Mouse (Mus musculus): Measurements from ENCODE around the gene Gm36210. TPM values are rescaled to one million over a fixed set of nuclear protein-coding genes. Genes with fewer than 3 reads are reported as not detected.

Gene Gm36210
- polyA plus RNA-seq, 1 experiment, result not detected

DNA sequence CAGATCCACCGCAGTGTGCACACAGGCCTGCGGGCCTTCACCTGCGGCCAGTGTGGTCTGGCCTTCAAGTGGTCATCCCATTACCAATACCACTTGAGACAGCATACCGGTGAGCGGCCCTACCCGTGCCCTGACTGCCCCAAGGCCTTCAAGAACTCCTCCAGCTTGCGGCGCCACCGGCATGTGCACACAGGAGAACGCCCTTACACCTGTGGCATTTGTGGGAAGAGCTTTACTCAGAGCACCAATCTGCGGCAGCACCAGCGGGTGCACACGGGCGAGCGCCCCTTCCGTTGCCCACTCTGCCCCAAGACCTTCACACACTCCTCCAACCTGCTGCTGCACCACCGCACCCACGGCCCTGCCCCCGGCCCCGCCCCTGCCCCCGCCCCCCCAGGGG is 12.8 kb upstream of the Gm36210 start:
- Histone ChIP-seq H3K27me3 (ENCODE audit: control insufficient read depth, insufficient read depth, insufficient read length) (no peaks in the 10 kb centered on the region), H3K79me3 (ENCODE audit: low read depth) (peaks cover 9% of the 10 kb centered on the region), H3K4me3 (ENCODE audit: insufficient read depth, poor library complexity, severe bottlenecking) (no peak overlapping the region), H3K79me2 (ENCODE audit: control insufficient read depth, insufficient read depth) (peaks cover 26% of the 10 kb centered on the region), H3K36me3 (ENCODE audit: control insufficient read depth, insufficient read depth) (peaks cover 14% of the 10 kb centered on the region), H3ac (ENCODE audit: control insufficient read depth, insufficient read length, low read depth) (no peak overlapping the region)
- TF ChIP-seq CEBPB (IDR thresholded peaks at IDR 0.05; ENCODE audit: low read depth), result no peak
- TF ChIP-seq USF1 (IDR thresholded peaks at IDR 0.05; ENCODE audit: low read depth), result no peak
- no peak for TF ChIP-seq MYOG (IDR thresholded peaks at IDR 0.05; ENCODE audit: control insufficient read depth, extremely low read depth, insufficient read length)
- no peak for TF ChIP-seq MAX (IDR thresholded peaks at IDR 0.05)
- TF ChIP-seq CTCF (IDR thresholded peaks at IDR 0.05; ENCODE audit: control insufficient read depth, insufficient read depth, insufficient read length), result no peak
- no peak for TF ChIP-seq FOSL1 (IDR thresholded peaks at IDR 0.05; ENCODE audit: insufficient read depth, low read length, poor library complexity, severe bottlenecking)
- no peak for TF ChIP-seq MYOD1 (IDR thresholded peaks at IDR 0.05; ENCODE audit: control insufficient read depth, insufficient read length, low read depth)

DNA sequence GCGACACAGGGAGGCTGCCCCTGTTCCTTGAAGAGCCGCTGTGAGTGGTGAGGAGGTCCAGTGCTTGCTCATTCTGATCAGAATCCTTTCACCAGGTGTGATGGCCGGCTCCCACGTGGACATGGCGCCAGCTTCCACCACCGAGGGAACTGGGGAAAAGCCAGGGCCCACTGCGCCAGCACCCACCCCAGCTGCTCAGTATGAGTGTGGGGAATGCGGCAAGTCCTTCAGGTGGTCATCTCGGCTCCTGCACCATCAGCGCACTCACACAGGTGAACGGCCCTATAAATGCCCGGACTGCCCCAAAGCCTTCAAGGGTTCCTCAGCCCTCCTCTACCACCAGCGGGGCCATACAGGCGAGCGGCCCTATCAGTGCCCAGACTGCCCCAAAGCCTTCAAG is 12.4 kb upstream of the Gm36210 start:
- Histone ChIP-seq H3K27me3 (ENCODE audit: control insufficient read depth, insufficient read depth, insufficient read length) (no peaks in the 10 kb centered on the region), H3K79me2 (ENCODE audit: control insufficient read depth, insufficient read depth) (peaks cover 26% of the 10 kb centered on the region), H3K4me3 (ENCODE audit: insufficient read depth, poor library complexity, severe bottlenecking) (no peak overlapping the region), H3ac (ENCODE audit: control insufficient read depth, insufficient read length, low read depth) (no peak overlapping the region), H3K36me3 (ENCODE audit: control insufficient read depth, insufficient read depth) (peaks cover 14% of the 10 kb centered on the region), H3K79me3 (ENCODE audit: low read depth) (peaks cover 9% of the 10 kb centered on the region)
- TF ChIP-seq MAX (IDR thresholded peaks at IDR 0.05), result no peak
- TF ChIP-seq MYOD1 (IDR thresholded peaks at IDR 0.05; ENCODE audit: control insufficient read depth, insufficient read length, low read depth), result no peak
- TF ChIP-seq CTCF (IDR thresholded peaks at IDR 0.05; ENCODE audit: control insufficient read depth, insufficient read depth, insufficient read length), result no peak
- TF ChIP-seq USF1 (IDR thresholded peaks at IDR 0.05; ENCODE audit: low read depth), result no peak

DNA sequence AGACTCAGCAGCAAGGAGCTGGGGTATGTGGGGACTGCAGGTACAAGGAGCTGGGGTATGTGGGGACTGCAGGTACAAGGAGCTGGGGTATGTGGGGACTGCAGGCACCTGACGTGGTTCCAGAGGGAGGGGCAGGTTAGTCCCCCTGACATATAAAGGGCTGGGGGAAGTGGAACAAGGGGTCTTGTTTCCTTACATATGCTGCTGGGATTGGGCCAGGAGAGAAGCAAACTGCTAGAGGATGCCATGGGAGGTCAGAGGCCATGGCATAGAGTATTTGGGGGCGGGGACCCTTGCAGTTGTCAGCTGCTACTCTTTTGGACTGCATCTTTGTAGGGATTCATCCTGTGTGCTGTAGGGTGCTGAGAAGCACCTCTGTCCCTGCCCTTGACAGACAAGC is 11.2 kb upstream of the Gm36210 start:
- H3ac ChIP-seq (ENCODE audit: control insufficient read depth, insufficient read length, low read depth), result no peak overlapping the region
- no peaks in the 10 kb centered on the region for H3K27me3 ChIP-seq (ENCODE audit: control insufficient read depth, insufficient read depth, insufficient read length)
- H3K4me3 ChIP-seq (ENCODE audit: insufficient read depth, poor library complexity, severe bottlenecking), result no peak overlapping the region
- H3K79me2 ChIP-seq (ENCODE audit: control insufficient read depth, insufficient read depth), result peaks cover 26% of the 10 kb centered on the region
- peaks cover 14% of the 10 kb centered on the region for H3K36me3 ChIP-seq (ENCODE audit: control insufficient read depth, insufficient read depth)
- H3K79me3 ChIP-seq (ENCODE audit: low read depth), result peaks cover 9% of the 10 kb centered on the region
- TF ChIP-seq MYOD1 (IDR thresholded peaks at IDR 0.05; ENCODE audit: control insufficient read depth, insufficient read length, low read depth) (no peak), CTCF (IDR thresholded peaks at IDR 0.05; ENCODE audit: control insufficient read depth, insufficient read depth, insufficient read length) (no peak), MYOG (IDR thresholded peaks at IDR 0.05; ENCODE audit: control insufficient read depth, extremely low read depth, insufficient read length) (no peak), USF1 (IDR thresholded peaks at IDR 0.05; ENCODE audit: low read depth) (no peak), CEBPB (IDR thresholded peaks at IDR 0.05; ENCODE audit: low read depth) (no peak), MAX (IDR thresholded peaks at IDR 0.05) (no peak), FOSL1 (IDR thresholded peaks at IDR 0.05; ENCODE audit: insufficient read depth, low read length, poor library complexity, severe bottlenecking) (no peak)

DNA sequence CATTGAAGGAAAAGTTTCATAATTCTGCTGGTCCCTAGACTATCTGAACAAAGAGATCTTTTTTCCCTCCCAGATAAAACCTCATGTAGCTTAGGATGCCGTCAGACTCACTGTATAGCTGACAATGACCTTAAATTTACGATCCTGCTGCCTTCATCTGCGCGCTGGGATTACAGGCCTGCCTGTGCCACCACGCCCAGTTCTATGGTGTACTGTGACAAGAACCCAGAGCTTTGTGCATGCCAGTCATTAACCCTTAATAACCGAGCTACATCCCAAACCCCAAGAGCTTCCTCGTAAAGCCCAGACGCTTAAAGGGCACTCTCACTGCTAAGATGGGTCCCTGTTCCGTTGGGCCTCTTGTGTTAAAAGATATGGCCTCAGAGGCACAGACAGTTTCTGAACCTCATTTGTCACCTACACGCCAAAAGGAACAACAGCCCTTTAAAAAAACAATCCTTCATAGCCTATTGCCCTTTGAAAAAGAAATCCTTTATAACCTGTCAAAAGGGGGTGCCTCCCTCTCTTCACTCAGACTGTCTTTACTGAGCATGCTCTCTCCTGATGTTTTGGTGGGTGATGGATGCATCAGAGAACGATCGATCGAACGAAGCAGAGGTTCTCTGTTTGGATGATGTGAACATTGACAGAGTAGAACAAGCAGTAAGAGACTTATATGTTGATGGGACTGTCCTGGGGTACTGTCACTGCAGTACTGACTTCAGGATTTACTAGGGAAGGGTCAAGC is 9.5 kb upstream of the Gm36210 start:
- peaks cover 26% of the 10 kb centered on the region for H3K79me2 ChIP-seq (ENCODE audit: control insufficient read depth, insufficient read depth)

DNA sequence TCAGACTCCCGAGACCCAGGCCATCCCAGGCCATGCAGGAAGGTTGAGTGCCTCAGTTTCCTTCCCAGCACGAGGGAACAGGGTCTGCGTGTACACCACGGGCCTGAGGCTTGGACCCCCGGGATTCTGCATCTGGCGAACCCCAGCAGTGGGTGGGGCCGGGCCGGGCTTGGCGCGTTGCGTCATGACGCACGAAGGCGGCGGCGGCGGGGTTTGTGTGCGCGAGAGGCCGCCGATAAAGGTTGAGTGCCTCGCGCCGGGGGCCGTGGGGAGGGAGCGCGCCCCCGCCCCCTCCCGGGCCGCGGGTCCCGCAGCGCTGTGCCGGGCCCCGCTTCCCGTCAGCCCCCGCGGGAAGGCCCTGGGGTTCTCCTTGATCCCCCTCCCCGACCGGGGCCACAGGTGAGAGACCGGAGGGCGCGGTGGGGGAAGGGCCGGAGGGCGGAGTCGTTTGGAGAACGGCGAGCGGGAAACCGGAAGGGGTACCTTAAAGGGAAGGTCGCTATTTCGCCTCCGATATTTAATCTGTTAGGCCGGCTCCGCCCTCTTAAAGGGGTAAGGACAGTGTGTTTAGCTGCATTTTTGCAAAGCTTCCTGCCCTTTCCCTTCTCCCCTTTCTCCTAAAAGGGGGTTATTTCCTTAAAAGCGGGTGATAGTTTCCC is 8.8 kb upstream of the Gm36210 start, which contains the start of gene Zfp628:
Gene Zfp628, plus strand, starts transcription at position 211 of the 659 bp plus-strand sequence.
- Histone ChIP-seq H3K79me3 (ENCODE audit: low read depth) (peaks cover 9% of the 10 kb centered on the region), H3K36me3 (ENCODE audit: control insufficient read depth, insufficient read depth) (peaks cover 10% of the 10 kb centered on the region), H3ac (ENCODE audit: control insufficient read depth, insufficient read length, low read depth) (peak within 1 kb of the TSS; percentile 75), H3K79me2 (ENCODE audit: control insufficient read depth, insufficient read depth) (peaks cover 26% of the 10 kb centered on the region), H3K27me3 (ENCODE audit: control insufficient read depth, insufficient read depth, insufficient read length) (peaks cover 3% of the 10 kb centered on the region), H3K4me3 (ENCODE audit: insufficient read depth, poor library complexity, severe bottlenecking) (peak within 1 kb of the TSS; percentile 49)
- peak; percentile 19 for TF ChIP-seq CEBPB (IDR thresholded peaks at IDR 0.05; ENCODE audit: low read depth)
- no peak for TF ChIP-seq USF1 (IDR thresholded peaks at IDR 0.05; ENCODE audit: low read depth)
- no peak for TF ChIP-seq FOSL1 (IDR thresholded peaks at IDR 0.05; ENCODE audit: insufficient read depth, low read length, poor library complexity, severe bottlenecking)
- no peak for TF ChIP-seq MAX (IDR thresholded peaks at IDR 0.05)

More for the DNA sequence above, 9.5 kb upstream of the Gm36210 start:
- Histone ChIP-seq H3K79me3 (ENCODE audit: low read depth) (peaks cover 9% of the 10 kb centered on the region), H3ac (ENCODE audit: control insufficient read depth, insufficient read length, low read depth) (peak overlapping the region; percentile 70), H3K36me3 (ENCODE audit: control insufficient read depth, insufficient read depth) (peaks cover 14% of the 10 kb centered on the region), H3K4me3 (ENCODE audit: insufficient read depth, poor library complexity, severe bottlenecking) (peak overlapping the region; percentile 49), H3K27me3 (ENCODE audit: control insufficient read depth, insufficient read depth, insufficient read length) (no peaks in the 10 kb centered on the region)
- TF ChIP-seq FOSL1 (IDR thresholded peaks at IDR 0.05; ENCODE audit: insufficient read depth, low read length, poor library complexity, severe bottlenecking) (no peak), MAX (IDR thresholded peaks at IDR 0.05) (no peak), USF1 (IDR thresholded peaks at IDR 0.05; ENCODE audit: low read depth) (no peak), CTCF (IDR thresholded peaks at IDR 0.05; ENCODE audit: control insufficient read depth, insufficient read depth, insufficient read length) (no peak), MYOG (IDR thresholded peaks at IDR 0.05; ENCODE audit: control insufficient read depth, extremely low read depth, insufficient read length) (no peak), CEBPB (IDR thresholded peaks at IDR 0.05; ENCODE audit: low read depth) (no peak), MYOD1 (IDR thresholded peaks at IDR 0.05; ENCODE audit: control insufficient read depth, insufficient read length, low read depth) (no peak)

Measured in C2C12 (cell line).